Mouse (Mus musculus): Measurements from ENCODE around the gene Nfkbib.

Gene Nfkbib

DNA sequence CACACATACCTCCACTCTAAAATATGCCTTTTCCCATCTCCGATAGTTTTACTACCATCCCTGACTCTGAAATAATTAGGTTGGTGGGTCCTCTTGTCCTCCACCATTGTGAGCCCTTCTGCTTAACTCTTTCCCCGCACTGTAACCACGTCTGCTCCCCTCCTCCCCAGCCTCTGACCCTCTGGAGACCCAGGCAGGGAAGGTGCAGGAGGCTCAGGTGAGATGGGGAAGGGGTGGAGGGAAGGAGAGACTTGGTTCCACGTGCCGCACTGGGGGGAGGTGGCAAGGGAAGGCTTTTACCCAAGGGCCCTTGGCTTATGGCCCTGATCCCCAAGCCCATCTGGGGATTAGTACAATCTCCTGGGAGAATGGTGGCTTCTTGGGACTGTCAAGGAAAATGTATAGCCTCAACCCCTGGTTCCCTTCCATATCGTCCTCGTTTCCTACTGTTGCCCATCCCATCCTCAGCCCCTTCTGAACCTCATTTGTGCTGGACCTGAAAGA is at the start of gene Nfkbib:
Gene Nfkbib, minus strand, starts transcription at position 51 of the 504 bp plus-strand sequence.
- DNase-seq (ENCODE audit: low spot score in 2 of 2) = no peak

DNA sequence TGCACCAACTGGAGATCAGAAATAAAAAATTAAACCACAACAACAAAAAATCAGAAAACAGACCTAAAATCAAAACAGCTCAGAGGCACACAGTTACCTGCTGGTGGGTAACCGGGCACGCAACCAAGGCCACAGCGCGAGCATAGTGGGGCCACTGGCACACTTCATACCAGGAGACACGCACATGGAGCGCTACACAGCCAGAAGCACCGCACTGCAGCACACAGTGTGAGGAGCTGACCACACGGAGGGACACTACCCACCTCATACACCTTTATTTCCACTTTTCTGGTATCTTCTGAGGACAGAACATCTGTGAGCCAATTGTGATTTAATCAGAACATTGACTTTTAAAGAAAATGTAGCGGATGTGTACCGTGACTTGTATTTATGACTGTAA is 49.6 kb upstream of the Nfkbib start:
- no peak for DNase-seq (ENCODE audit: low spot score in 2 of 2)

DNA sequence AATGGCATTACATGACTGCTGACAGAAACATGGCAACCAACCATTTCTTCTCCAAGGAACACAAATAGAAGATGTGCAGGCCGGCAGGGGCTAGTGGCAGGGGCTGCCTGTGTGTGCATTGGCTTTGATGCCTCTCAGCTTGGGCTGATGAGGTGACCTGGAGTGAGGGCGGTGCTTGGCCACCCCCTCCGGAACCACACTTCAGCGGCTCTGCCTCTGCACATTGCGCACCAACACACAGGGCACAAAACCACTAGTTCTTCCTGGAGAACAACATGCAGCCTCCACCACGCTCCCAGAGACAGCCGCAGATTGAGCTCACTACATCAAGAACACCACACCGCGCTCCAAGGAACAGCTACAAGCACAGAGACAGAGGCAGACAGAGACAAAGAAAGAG is 48.9 kb upstream of the Nfkbib start:
- DNase-seq (ENCODE audit: low spot score in 2 of 2) = no peak

DNA sequence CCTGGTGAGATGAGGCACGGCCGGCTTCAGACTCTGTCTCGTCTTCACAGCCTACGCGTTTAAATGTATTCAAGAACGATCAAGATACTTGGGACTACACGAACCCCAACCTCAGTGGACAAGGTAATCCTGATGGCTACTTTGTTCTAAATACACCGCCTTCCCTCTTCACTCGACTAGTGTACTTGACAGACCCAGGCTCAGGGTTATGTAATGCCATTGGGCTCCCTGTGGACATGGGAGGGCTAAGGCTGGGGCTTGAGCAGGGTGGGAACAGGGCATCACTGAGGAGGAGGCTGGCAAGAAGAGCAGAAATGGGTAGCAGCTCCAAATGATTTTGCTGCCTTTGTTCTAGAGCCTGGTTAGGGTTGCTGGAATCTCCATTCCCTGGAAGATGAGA is 47.9 kb upstream of the Nfkbib start:
- DNase-seq (ENCODE audit: low spot score in 2 of 2) = no peak

DNA sequence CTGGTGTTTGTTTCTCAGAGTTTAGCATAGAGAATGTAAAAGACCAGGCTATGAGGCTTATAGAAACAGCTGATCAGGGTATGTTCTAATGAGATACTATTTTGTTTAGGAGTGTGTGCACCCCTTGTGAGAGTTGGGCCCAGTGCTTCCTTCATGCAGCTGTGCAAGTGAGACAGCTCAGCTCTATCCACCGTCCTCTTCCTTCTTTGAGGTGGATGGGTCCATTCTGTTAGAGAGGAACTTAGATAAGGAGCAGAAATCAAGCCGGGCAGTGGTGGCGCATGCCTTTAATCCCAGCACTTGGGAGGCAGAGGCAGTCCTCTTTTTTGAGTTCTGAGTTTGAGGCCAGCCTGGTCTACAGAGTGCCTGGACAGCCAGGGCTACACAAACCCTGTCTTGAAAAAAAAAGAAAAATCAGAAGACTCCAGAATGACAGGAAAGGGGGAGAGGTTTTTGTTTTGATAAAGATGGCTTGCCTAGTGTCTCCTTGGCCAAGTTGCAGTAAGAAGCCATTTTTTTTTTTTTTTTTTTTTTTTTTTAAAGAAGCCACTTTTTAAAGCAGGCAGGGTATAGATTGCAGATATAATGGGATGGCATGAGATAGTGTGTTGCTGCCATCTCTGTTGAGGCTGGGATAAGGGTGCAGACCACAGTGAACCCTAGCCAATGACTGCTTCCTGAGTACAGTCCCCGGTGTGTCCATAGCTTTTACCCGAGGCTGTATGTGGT is 47.2 kb upstream of the Nfkbib start:
- no peak for DNase-seq (ENCODE audit: low spot score in 2 of 2)

DNA sequence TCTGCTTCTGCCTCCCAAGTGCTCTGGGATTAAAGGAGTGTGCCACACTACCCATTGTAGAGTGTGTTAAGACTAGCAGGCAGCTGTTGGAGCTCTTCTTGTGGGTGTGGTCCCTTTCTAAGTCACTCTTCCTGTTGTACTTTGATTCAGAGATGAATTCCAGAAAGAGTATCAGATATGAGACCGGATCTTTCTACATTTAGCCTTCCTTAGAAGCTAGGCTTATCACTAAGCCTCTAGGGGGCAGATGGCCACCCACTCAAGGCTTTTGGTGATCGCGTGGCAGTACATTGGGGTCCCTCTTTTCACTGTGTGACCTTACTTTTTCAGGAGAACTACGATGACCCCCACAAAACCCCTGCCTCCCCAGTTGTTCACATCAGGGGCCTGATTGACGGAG is 45.6 kb upstream of the Nfkbib start:
- DNase-seq (ENCODE audit: low spot score in 2 of 2) = no peak

DNA sequence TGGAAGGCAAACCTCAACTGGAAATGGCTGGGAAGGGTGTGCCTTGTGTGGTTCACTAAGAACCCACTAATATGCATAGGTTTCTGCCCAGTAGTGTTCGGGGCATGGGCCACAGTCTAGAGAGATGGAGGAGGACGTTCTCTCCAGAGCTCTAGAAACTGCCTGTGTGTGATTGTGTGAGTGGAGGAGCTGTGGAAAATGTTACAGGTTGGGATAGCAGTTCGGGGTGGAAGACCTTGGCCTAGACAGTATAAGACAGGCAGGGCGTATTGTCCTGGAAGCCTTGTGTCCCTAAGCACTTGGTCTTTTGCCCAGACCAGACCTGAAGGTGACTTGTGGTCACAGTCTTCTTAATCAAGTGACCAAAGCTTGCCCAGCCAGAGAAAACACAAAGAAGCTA is 45.1 kb upstream of the Nfkbib start:
- DNase-seq (ENCODE audit: low spot score in 2 of 2) = no peak

DNA sequence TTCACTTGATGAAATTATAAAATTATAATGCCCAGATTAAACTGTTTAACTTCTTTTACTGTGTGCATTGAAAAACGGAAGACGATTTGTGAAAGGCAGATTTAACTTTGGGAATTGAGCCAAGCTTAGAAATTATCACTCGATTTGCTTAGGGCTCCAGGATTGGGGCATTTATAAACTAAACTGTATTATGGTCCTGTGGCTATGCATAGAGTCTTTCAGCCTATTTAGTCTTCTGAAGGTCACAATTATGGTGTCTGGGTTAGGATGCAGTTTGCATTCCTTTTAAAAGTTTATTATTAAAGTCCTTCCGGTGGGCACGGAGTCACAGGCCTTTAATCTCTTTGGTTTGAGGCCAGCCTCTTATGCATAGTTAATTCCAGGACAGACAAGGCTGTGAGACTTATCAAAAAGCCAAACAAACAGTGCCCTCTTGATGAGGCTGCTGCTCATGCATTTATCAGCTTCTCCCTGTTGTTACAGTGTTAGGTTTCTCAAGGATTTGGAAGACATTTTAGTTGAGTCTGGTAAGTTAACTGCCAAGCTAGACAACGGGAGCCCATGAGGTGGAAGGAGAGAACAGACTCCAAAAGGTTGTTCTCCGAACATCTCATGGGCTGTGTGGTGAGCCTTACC is 44.4 kb upstream of the Nfkbib start:
- no peak for DNase-seq (ENCODE audit: low spot score in 2 of 2)

DNA sequence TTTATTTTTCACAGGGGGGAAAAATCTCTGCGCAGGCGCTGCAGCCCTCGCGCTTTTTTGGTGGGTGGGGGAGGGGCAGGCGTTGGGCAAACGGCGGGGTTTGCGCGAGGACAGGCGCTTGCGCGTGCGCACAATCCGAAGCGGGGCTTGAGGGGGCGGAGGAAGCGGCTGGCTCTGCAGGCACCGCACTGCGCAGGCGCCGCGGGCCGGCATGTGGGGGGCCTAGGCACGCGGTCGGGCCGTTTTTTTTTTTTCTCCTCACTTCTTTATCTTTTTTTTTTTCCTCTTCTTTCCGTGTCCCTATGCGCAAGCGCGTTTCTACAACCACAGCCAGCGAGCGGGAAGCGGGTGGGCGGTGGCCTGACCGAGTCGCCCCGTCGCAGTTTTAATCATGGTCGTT is 43.9 kb upstream of the Nfkbib start:
- peak; percentile 92 to 97 for DNase-seq (ENCODE audit: low spot score in 2 of 2)

DNA sequence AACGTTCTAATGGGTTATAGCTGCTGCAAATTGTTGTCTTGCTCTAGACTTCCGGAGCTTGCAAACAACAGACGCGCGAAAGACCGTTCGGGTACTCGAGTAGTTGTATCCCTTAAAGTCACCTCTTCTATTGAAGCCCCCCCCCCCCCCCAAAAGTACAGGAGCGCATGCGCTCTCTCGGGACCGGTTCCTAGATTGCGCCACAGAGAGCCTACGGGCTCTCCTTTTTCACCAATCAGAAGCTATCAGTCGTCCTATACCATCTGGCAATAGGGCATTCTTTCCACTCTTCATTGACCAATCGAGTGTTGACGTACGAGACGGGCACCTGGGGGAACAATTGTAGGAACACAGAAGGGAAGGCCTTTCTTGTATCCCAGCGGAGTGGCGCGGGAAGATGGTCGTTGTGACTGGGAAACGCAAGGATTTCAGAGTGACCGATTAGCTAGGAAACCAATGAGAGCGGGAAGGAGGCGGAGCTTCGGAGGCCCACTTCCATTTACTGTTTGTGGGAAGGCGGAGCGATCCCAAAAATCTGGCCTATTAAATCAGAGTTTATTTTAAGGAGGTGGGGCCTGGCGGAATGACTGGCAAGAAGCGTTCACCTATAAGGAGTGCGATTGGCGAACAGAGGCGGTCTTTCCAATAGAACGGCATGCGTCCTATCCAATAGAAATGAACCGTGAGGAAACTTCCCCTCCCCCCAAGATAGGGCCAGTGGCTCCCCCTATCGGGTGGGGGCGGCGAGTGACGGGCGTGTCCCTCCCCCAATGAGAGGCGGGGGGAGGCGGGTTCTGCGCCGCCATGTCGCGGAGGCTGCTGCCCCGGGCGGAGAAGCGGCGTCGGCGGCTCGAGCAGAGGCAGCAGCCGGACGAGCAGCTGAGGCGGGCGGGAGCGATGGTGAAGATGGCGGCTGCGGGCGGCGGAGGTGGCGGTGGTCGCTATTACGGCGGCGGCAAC is 43.1 kb upstream of the Nfkbib start:
- peak; percentile 99 to 100 for DNase-seq (ENCODE audit: low spot score in 2 of 2)

DNA sequence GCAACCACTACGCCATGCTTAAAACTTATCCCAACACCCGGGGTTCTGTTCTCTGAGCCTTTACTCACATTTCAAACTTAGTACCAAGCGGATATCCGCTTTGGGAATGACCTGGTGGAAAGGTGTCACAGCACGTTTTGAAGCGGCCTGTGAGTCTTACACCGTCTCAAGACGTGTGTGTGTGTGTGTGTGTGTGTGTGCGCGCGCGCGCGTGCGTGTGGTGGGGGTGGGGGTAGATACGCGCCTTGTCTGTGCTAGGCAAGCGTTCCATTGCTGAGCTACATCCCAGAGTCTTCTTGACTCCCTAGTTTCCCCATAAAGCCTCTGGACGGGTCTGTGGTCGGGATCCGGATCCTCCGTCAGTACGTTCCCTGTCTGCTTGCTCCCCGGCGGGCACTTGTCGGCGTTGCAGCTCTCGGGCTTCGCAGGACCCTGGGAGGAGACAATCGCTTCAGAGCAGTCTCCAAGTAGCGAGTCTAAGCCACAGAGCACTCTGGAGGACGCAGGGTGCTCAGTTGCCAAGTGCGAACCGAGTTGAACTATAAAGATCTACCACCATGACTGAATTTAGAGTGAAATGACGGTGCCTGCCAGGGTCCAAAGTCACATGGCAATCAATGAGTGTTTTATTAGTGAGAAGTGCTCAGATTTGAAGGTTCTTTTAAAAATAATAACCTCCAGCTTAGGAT is 42.2 kb upstream of the Nfkbib start:
- DNase-seq (ENCODE audit: low spot score in 2 of 2) = peak; percentile 62 to 81

DNA sequence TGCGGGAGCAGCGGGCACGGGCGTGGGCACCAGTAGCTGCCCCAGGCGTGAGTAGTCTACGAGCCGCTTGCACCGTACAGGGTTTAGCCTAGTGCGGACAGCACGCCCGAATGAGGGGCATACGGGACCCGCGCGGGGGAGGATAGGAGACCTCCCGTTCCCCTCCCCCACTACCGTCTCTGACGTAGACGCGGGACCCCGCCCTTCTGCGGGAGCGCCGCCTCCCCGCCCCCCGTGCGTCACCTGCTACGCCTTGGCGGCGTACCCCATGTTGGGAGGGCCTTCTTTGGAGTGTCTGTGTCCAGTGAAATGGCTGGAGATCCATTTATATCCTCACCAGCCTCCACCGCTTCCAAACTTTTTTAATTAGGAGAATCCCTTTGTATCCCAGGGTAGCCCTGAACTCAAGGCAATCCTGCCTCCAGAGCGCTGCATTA is 41.7 kb upstream of the Nfkbib start:
- DNase-seq (ENCODE audit: low spot score in 2 of 2) = peak; percentile 92 to 95

DNA sequence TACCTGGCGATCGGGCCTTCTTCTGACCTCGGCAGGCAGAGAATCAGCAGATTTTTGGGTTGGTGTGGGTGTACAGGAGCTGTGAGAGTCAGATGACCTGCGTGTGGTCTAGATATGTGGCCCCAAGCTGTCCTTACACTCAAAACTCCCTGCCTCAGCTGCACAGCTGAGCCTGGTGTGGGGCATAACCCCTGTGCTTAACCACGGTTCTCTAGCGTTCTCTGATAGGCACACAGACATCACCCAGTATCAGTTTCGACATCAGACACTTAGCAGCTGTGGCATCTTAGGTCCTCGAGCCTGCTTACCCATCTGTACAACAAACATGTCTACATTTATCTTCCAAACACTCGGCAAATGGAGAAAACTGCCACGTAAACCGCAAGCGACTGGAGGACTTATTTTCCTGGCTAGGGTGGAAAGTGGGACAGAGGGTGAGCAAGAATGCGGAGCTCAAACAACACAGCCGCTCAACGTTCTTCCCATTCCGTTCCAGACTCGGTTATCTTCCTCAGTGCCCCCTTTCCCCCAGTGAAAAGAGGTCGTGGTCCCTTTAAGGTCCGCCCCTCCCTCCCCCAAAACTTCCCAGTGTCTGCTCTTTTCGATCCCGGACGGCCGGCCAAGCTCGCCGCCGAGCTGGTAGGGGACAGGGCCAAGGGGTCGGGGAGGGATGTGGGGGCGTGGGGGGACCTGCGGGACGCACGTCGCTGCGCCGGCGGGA is 41.1 kb upstream of the Nfkbib start, which contains the start of gene Hnrnpl:
Gene Hnrnpl, plus strand, starts transcription at position 321 of the 721 bp plus-strand sequence.
- peak in 1 of 2 experiments; percentile 28 for DNase-seq (ENCODE audit: low spot score in 2 of 2)

DNA sequence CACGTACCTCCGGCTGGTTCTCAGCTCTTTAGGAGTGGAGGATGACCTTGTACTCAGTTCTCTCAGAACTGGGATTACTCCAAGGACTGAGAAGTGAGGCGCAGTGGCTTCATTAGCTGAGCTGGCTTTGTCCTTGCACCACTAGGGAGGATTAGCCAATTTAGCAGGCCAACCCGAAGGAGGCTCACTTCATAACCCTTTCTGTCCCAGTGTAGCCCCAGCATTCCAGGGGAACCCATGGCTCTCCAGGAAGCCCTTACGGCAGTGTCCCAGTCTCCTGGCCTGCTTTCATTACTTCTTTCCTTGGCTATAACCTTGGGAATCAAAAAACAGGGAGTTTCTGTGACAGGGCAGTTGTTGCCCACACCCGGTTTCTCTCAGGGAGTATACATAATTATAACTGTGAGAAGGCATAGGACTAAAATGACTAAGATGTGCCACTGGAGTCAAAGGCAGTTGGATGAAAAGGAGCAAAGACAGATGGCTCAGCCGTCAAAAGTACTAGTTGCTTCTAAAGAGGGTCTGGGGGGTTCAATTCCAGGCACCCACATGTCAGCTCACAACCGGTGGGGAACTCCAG is 40.4 kb upstream of the Nfkbib start:
- DNase-seq (ENCODE audit: low spot score in 2 of 2) = no peak

DNA sequence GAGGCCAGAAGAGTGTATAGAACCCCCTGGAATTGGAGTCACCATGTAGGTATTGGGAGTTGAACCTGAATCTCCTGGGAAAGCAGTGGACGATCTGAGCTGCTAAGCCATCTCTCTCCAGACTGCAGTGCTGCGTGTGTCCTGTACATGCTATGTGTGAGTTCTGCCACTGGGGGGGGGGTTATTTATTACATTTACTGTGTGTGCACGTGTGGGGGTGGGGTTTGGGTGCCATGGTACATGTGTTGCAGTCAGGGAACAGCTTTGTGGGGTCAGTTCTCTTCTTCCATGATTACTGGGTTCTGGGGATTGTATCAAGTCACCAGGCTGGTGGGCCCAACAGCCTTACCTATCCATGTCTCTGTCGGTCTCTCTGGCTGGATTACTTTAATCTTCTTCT is 39.6 kb upstream of the Nfkbib start:
- DNase-seq (ENCODE audit: low spot score in 2 of 2) = no peak

DNA sequence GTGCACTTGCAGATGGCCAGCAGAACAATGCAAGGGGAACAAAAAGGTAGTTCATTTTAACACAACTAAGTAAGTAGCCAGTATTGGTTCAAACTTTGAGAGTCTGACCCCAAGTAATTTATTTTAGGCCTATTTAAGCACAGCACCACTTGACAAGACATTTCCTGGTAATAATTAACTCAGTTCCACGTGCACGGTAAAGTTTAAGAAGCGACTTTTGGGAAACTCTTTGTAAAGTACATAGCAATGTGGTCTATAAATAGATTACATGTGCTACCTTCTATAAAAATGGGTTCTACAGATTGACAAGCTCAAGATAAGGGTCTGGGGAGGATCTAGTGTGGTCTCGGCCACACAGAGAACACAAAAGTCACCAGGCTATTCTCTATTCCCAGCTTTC is 36.4 kb upstream of the Nfkbib start:
- no peak for DNase-seq (ENCODE audit: low spot score in 2 of 2)

DNA sequence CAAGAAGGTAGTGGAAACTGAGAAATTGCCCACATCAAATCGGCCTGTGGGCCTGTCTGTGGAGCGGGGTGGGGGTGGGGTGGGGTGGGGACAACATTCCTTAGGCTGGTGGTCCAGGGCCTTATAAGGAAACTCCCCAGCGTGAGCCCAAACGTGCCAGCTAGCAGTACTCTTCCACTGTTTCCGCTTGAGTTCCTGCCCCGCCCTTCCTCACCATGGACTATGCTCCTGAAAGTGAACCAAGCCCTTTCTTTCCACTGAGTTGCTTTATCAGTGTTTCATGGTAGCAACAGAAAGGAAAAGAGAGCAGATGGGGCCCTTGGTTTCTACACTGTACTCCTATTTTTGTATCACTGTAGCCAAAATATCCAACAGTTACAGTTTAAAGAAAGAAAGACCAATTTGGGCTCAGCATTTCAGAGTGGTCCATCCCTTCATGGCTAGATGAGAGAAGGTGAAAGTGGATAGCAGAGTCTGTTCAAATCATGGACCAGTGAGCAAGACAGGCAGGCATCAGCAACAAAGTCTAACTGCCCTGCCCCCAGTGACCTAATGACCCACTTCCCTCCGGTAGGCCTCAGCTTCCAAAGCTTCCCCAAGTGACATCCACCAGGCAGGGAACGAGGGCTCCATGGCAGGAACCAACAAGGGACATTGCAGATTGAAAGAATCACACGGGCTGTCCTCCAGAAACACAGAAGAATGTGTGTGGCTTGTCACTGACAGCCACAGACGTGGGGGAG is 35.7 kb upstream of the Nfkbib start:
- no peak for DNase-seq (ENCODE audit: low spot score in 2 of 2)

DNA sequence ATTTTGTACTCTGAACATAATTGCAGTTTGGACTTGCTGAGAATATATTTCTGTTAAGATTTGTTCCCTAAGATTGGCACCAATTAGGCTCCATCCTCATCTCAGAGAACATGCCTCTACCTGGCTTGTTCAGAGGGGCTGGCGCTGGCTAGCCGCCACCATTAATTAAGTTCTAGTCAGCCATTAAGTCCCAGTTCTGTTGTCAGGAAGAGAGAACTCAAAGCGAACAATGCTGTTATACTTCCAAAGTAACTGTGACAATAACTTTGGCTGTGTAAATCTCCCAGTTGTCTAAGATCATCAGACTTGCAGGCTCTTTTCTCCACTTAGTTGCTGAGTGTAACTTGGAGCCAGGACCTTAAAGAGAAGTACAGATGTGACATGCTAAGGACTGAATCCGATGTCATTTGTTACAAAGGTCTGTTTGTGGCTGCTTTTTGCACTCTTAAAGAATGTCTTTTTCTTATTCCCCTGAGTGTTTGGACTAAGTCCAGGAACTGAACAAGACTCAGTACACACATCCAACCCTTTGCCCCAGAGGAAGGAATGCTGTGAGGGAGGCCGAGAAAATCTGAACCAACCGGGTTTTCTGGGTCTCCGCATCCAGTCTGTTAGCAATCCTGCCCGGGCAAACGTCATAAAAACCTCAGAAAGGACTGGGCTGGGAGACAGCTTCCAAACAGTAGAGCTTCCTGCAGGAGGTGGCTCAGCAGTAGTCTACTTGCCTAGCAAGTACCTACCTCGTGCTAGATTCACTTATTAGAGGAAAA is 34.8 kb upstream of the Nfkbib start:
- DNase-seq (ENCODE audit: low spot score in 2 of 2) = no peak

DNA sequence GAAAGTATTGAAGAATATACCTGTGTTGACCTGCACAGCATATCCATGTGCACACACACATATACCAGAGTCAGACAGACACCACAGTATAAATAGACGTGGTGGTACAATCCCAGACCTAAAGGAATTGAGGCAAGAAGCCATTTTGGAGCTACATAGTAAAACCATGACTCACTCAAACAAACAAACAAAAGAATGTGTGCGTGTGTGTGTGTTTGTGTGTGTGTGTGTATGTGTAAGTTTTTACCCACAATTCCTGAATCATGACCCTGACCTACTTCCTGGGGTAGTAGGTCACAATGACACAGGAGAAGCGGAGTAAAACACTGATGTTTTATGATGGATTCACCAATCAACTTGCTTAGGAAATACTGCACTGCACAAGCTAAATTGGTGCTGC is 34.1 kb upstream of the Nfkbib start:
- DNase-seq (ENCODE audit: low spot score in 2 of 2) = no peak

All from spleen, postnatal 4 days (tissue).